Mouse (Mus musculus): Measurements from ENCODE around the gene Hoxc11. TPM values are rescaled to one million over a fixed set of nuclear protein-coding genes. Genes with fewer than 3 reads are reported as not detected.

The Hoxc11 gene
- polyA plus RNA-seq, 1 experiment from 2014 or later, result not detected

DNA sequence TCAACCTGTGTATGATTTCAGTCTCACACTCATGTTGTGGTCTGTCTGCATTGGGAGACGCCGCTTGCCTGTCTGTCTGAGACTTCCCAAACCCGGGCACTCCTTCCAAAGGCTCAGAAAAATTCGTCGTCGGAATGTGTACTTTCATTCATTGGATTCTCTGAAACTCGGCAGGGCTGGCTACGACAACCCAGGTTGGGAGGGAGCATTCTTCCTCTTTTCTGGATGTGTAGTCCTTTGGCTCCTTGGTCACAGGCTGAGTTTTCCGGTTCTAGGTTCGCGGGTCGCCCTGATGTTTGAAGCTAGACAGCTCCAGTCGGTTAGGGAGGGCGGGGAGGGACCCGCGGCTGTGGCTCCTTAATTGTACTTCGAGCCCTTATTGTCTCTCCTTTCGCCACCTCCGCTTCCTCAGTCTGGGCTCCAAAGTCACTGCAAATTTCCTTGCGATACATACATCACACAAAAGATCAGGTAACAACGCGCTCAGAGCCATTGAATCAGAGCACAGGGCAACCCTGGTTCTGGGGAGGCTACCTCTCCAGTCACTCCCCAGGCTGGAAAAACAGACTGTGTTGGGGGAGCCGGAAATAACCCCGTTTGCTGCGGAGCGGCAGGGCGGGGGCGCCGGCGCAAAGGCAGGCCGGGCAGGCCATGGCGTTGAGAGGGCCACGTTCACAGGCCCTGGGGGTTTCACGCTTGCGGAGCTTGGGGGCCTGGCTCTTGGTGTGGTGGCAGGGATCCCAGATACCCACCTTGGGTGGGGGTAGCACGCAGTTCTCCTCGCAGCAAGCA, 22.6 kb downstream of the Hoxc11 start:
- H3K36me3 ChIP-seq (ENCODE audit: control insufficient read depth, insufficient read depth, low read length), result no peaks in the 10 kb centered on the region
- H3K4me3 ChIP-seq (ENCODE audit: low read depth, low read length), result no peak overlapping the region
- no peak overlapping the region for H3K27ac ChIP-seq (ENCODE audit: low read depth, low read length)
- ATAC-seq, result no peak
- H3K4me1 ChIP-seq (ENCODE audit: control insufficient read depth, insufficient read depth, low read length), result 0 out of 2 replicates have a peak, but pooled peaks cover 2% of the 10 kb centered on the region
- DNase-seq (ENCODE audit: low spot score), result no peak
- no peak overlapping the region for H3K4me2 ChIP-seq (ENCODE audit: low read length)
- no peak overlapping the region for H3K9ac ChIP-seq (ENCODE audit: low read length)
- under 1% methylated on average over 37 of the region's 37 CpGs for WGBS
- H3K27me3 ChIP-seq (replicated peaks; ENCODE audit: control insufficient read depth, insufficient read depth, low read length), result peaks cover 98% of the 10 kb centered on the region
- H3K9me3 ChIP-seq (replicated peaks; ENCODE audit: control insufficient read depth, low read length), result no peaks in the 10 kb centered on the region

DNA sequence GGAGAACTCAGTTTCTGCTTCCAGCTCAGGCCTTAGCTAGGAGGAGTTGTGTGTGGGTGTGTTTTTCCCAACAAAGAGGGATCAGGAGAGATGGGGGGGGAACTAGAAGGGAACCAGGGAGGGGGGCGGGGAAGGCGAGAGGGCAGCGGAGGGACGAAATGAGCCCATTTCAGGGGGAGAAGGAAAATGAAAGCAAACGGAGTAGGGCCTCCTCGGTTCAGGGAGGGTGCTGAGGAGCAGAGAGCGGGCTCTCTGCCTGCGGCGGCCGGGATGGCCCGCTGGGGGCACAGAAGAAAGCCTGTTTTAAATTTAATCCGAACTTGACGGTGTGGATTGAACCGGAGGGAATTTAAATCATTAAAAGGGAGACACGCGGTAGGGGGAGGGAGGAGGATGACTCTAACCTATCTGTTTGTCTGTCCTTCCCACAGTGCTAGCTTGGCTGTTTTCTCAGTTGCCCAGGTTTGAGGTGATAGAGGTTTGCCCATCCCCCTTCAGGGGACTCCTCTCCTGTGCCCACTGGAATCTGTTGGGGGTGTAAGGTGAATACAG, 23.3 kb downstream of the Hoxc11 start:
- Histone ChIP-seq H3K27me3 (replicated peaks; ENCODE audit: control insufficient read depth, insufficient read depth, low read length) (peaks cover 98% of the 10 kb centered on the region), H3K36me3 (ENCODE audit: control insufficient read depth, insufficient read depth, low read length) (no peaks in the 10 kb centered on the region), H3K27ac (ENCODE audit: low read depth, low read length) (no peak overlapping the region), H3K4me2 (ENCODE audit: low read length) (no peak overlapping the region), H3K4me1 (ENCODE audit: control insufficient read depth, insufficient read depth, low read length) (0 out of 2 replicates have a peak, but pooled peaks cover 3% of the 10 kb centered on the region), H3K4me3 (ENCODE audit: low read depth, low read length) (no peak overlapping the region), H3K9me3 (replicated peaks; ENCODE audit: control insufficient read depth, low read length) (no peaks in the 10 kb centered on the region), H3K9ac (ENCODE audit: low read length) (no peak overlapping the region)
- under 1% methylated on average over 16 of the region's 16 CpGs for WGBS
- no peak for ATAC-seq
- no peak for DNase-seq (ENCODE audit: low spot score)

DNA sequence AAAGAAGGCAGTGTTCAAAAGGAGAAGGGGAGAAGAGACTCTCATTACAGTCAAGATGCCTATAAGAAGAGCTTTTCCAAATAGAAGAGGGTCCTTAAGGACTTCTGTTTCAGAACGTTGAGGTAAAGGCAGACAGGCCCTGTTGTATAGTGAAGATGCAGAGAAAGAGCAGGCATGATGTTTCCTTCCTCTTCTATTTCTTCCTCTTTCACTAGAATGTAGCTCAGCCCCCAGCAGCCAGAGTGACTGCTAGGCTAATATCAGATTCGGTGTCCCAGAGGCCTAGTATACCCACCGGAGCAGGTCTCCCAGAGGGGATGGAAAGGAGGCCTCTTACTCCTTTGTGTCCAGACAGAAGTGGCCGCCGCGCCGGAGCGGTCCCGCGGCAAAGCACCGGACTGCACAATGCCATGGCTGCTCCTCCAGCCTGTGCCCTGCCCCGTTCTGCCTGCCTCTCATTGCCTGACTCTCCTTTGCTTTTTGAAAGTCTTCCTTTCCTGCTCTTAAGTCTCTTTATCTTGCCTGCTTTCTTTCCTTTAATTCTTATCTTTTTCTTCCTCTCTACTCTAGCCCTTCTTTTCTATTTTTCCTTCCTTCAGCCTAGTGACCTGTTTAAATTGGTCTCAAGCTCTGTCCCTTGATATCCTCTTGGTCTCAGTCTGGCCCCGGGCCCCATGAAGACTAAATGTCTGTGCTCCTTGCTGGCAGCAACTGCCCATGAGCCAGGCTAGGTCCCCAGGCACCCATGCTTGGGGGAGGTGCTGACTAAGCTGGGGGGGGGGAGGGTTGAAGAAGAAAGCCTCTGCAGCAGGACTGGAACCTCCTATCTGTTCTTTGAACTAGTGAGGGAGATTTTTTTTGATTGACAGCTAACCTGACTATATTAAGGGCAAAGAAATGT, 24.6 kb downstream of the Hoxc11 start:
- 0 out of 2 replicates have a peak, but pooled peaks cover 3% of the 10 kb centered on the region for H3K4me1 ChIP-seq (ENCODE audit: control insufficient read depth, insufficient read depth, low read length)
- no peak overlapping the region for H3K4me2 ChIP-seq (ENCODE audit: low read length)
- H3K4me3 ChIP-seq (ENCODE audit: low read depth, low read length), result no peak overlapping the region
- H3K9ac ChIP-seq (ENCODE audit: low read length), result no peak overlapping the region
- no peaks in the 10 kb centered on the region for H3K9me3 ChIP-seq (replicated peaks; ENCODE audit: control insufficient read depth, low read length)
- H3K27me3 ChIP-seq (replicated peaks; ENCODE audit: control insufficient read depth, insufficient read depth, low read length), result peaks cover 98% of the 10 kb centered on the region
- WGBS, result under 1% methylated on average over 13 of the region's 13 CpGs
- no peak overlapping the region for H3K27ac ChIP-seq (ENCODE audit: low read depth, low read length)
- no peak for ATAC-seq
- H3K36me3 ChIP-seq (ENCODE audit: control insufficient read depth, insufficient read depth, low read length), result no peaks in the 10 kb centered on the region
- DNase-seq (ENCODE audit: low spot score), result no peak

DNA sequence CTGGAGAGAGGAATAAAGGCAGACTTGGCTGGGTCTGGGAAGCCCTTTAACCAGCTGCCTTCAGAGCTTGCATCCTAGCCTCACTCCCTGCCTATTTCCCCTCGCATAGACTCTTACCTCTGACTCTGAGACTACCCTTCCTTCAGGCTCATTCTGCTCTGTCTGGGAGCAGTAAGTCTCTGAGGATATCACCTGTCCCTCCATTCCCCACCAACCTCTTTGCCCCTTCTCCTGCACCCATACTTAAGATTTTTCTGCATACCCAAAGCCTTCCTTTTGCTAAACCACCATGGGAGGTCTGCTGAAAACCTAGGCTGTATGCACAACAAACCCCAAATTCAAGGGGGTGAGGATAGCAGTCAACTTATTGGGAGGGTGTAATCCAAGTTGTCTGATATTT, 25.7 kb downstream of the Hoxc11 start:
- ATAC-seq (no peak), DNase-seq (ENCODE audit: low spot score) (no peak)
- Histone ChIP-seq H3K9ac (ENCODE audit: low read length) (no peak overlapping the region), H3K36me3 (ENCODE audit: control insufficient read depth, insufficient read depth, low read length) (no peaks in the 10 kb centered on the region), H3K4me3 (ENCODE audit: low read depth, low read length) (no peak overlapping the region), H3K4me2 (ENCODE audit: low read length) (no peak overlapping the region), H3K9me3 (replicated peaks; ENCODE audit: control insufficient read depth, low read length) (no peaks in the 10 kb centered on the region), H3K27me3 (replicated peaks; ENCODE audit: control insufficient read depth, insufficient read depth, low read length) (peaks cover 97% of the 10 kb centered on the region), H3K4me1 (ENCODE audit: control insufficient read depth, insufficient read depth, low read length) (0 out of 2 replicates have a peak, but pooled peaks cover 3% of the 10 kb centered on the region), H3K27ac (ENCODE audit: low read depth, low read length) (no peak overlapping the region)
- WGBS, result 0% methylated on average over 1 of the region's 1 CpGs

DNA sequence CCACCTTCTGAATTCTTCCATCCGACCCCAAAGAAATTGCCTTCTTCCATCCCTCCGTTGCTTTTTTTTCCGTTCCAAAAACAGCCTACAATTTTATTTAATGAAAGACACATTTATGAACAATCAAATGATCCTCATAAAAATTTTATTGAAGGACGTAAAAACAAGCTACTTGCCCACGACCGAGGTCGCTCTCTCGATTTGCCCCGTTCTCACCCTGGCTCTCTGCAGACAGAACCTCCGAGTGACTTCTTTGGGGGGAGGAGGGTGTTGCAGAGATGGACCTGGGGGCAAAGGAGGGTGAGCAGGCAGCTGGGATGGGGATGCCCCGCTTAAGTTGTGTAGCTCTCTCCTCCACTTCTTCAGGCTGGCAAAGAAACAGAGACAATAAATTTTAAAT, 26.1 kb downstream of the Hoxc11 start:
- H3K27me3 ChIP-seq (replicated peaks; ENCODE audit: control insufficient read depth, insufficient read depth, low read length), result peaks cover 97% of the 10 kb centered on the region
- H3K4me3 ChIP-seq (ENCODE audit: low read depth, low read length), result no peak overlapping the region
- ATAC-seq, result no peak
- H3K27ac ChIP-seq (ENCODE audit: low read depth, low read length), result no peak overlapping the region
- no peak overlapping the region for H3K4me2 ChIP-seq (ENCODE audit: low read length)
- 4% methylated on average over 11 of the region's 11 CpGs for WGBS
- no peaks in the 10 kb centered on the region for H3K36me3 ChIP-seq (ENCODE audit: control insufficient read depth, insufficient read depth, low read length)
- no peak for DNase-seq (ENCODE audit: low spot score)
- 0 out of 2 replicates have a peak, but pooled peaks cover 3% of the 10 kb centered on the region for H3K4me1 ChIP-seq (ENCODE audit: control insufficient read depth, insufficient read depth, low read length)
- no peak overlapping the region for H3K9ac ChIP-seq (ENCODE audit: low read length)
- H3K9me3 ChIP-seq (replicated peaks; ENCODE audit: control insufficient read depth, low read length), result no peaks in the 10 kb centered on the region

DNA sequence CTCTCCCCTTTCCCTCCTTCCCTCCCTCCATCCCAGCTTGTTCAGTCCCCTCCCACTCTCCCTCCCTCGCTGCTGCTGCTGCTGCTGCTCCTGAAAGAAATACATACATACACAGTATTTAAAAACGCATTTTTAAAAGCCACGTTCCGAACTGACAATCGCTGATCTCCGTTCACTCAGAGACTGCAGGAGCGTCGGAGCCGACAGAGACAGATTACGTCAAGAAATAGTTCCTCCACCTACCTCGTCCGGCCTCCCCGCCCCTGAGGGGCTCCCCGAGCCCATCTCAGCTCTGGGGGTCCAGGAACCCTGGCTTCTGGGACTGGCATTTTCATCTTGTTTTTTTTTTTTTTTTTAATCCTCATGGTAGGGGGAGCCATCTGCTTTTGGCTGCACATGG, 26.7 kb downstream of the Hoxc11 start:
- Histone ChIP-seq H3K4me2 (ENCODE audit: low read length) (peak overlapping the region; percentile 24), H3K4me1 (ENCODE audit: control insufficient read depth, insufficient read depth, low read length) (0 out of 2 replicates have a peak, but pooled peaks cover 3% of the 10 kb centered on the region)

DNA sequence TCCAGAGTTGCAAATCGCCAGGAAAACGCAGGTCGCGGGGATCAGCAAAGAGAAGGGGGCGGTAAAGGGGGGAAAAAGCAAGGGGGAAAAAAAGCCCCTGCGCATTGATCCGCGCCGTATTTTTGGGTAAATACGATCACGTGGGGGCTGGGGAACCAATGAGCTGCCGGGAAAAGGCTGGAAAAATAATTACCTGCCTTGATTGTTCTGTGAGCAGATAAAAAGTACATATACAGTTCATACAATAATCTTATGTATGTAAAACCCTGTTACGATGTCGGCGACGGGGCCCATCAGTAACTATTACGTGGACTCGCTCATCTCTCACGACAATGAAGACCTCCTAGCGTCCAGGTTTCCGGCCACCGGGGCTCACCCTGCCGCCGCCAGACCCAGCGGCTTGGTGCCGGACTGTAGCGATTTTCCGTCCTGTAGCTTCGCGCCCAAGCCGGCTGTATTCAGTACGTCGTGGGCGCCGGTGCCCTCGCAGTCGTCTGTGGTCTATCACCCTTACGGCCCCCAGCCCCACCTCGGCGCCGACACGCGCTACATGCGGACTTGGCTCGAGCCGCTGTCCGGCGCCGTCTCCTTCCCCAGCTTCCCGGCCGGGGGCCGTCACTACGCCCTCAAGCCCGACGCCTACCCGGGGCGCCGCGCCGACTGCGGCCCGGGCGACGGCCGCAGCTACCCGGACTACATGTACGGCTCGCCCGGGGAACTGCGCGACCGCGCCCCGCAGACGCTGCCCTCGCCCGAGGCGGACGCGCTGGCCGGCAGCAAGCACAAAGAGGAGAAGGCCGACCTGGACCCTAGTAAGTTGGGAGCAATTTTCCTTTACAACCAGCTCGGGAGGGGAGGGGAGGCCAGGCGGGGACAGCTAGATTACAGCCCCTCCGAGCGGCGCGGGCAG, 27.4 kb downstream of the Hoxc11 start:
- H3K27ac ChIP-seq (ENCODE audit: low read depth, low read length), result no peak overlapping the region
- H3K27me3 ChIP-seq (replicated peaks; ENCODE audit: control insufficient read depth, insufficient read depth, low read length), result peaks cover 97% of the 10 kb centered on the region
- no peaks in the 10 kb centered on the region for H3K9me3 ChIP-seq (replicated peaks; ENCODE audit: control insufficient read depth, low read length)
- no peak for DNase-seq (ENCODE audit: low spot score)
- peak; percentile 15; the same call in 1 of the 2 replicates for ATAC-seq
- H3K36me3 ChIP-seq (ENCODE audit: control insufficient read depth, insufficient read depth, low read length), result no peaks in the 10 kb centered on the region
- H3K4me3 ChIP-seq (ENCODE audit: low read depth, low read length), result peak overlapping the region; percentile 13; the same call in 1 of the 2 replicates
- no peak overlapping the region for H3K9ac ChIP-seq (ENCODE audit: low read length)
- H3K4me2 ChIP-seq (ENCODE audit: low read length), result peak overlapping the region; percentile 24
- 0 out of 2 replicates have a peak, but pooled peaks cover 3% of the 10 kb centered on the region for H3K4me1 ChIP-seq (ENCODE audit: control insufficient read depth, insufficient read depth, low read length)
- WGBS, result under 1% methylated on average over 87 of the region's 88 CpGs

More for the DNA sequence above, 26.7 kb downstream of the Hoxc11 start:
- 0% methylated on average over 14 of the region's 14 CpGs for WGBS
- H3K27me3 ChIP-seq (replicated peaks; ENCODE audit: control insufficient read depth, insufficient read depth, low read length), result peaks cover 97% of the 10 kb centered on the region
- H3K36me3 ChIP-seq (ENCODE audit: control insufficient read depth, insufficient read depth, low read length), result no peaks in the 10 kb centered on the region
- no peaks in the 10 kb centered on the region for H3K9me3 ChIP-seq (replicated peaks; ENCODE audit: control insufficient read depth, low read length)
- ATAC-seq (no peak), DNase-seq (ENCODE audit: low spot score) (no peak)
- no peak overlapping the region for H3K27ac ChIP-seq (ENCODE audit: low read depth, low read length)
- no peak overlapping the region for H3K9ac ChIP-seq (ENCODE audit: low read length)
- H3K4me3 ChIP-seq (ENCODE audit: low read depth, low read length), result 0 out of 2 replicates have a peak overlapping the region, but pooled peaks have one; percentile 13

DNA sequence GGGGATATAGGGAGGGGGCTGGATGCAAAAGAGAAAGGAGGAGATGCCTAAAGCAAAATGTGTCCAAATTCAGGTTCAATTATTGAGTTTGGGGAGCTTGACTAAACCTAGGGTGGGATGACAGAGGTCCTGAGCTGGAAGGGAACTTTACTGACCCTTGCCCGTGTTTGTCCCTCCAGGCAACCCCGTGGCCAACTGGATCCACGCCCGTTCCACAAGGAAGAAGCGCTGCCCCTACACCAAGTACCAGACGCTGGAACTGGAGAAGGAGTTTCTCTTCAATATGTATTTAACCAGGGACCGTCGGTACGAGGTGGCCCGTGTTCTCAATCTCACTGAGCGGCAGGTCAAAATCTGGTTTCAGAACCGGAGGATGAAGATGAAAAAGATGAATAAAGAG, 29.5 kb downstream of the Hoxc11 start:
- 1% methylated on average over 12 of the region's 12 CpGs for WGBS
- Histone ChIP-seq H3K4me1 (ENCODE audit: control insufficient read depth, insufficient read depth, low read length) (0 out of 2 replicates have a peak, but pooled peaks cover 3% of the 10 kb centered on the region), H3K27me3 (replicated peaks; ENCODE audit: control insufficient read depth, insufficient read depth, low read length) (peaks cover 98% of the 10 kb centered on the region), H3K27ac (ENCODE audit: low read depth, low read length) (no peak overlapping the region), H3K9me3 (replicated peaks; ENCODE audit: control insufficient read depth, low read length) (no peaks in the 10 kb centered on the region), H3K9ac (ENCODE audit: low read length) (no peak overlapping the region), H3K4me3 (ENCODE audit: low read depth, low read length) (no peak overlapping the region), H3K36me3 (ENCODE audit: control insufficient read depth, insufficient read depth, low read length) (no peaks in the 10 kb centered on the region), H3K4me2 (ENCODE audit: low read length) (no peak overlapping the region)
- no peak for ATAC-seq
- DNase-seq (ENCODE audit: low spot score), result no peak

Measured in forebrain, embryonic 14.5 days (tissue).